Mouse (Mus musculus): ENCODE data around the gene Dvl1.

- TF ChIP-seq GATA1 (IDR thresholded peaks at IDR 0.05; ENCODE audit: borderline replicate concordance, low read length) (no peak), FLI1 (IDR thresholded peaks at IDR 0.05; ENCODE audit: low read length) (no peak)
Observed at GRCm38 (mm10) chr4:155846871-155847578, at the start of gene Dvl1.

Measured in megakaryocyte, embryonic 14.5 days (primary cell).